Mouse (Mus musculus) kidney, adult 11 months (tissue): ENCODE data around the gene Dusp7.

ENCODE experiments used
- DNase-seq: peaks from one replicate; pipeline ENCODE4 v3.0.0; 2022

The Dusp7 gene

GRCm38 (mm10) chr9:106355217-106355974 lies 13.0 kb upstream of the Dusp7 start:
- no peak for DNase-seq

GRCm38 (mm10) chr9:106355975-106356286 lies 12.5 kb upstream of the Dusp7 start:
- DNase-seq = no peak

GRCm38 (mm10) chr9:106356323-106356844 lies 12.0 kb upstream of the Dusp7 start:
- no peak for DNase-seq

GRCm38 (mm10) chr9:106357167-106357566 lies 11.3 kb upstream of the Dusp7 start:
- no peak for DNase-seq

- DNase-seq = no peak
Observed at GRCm38 (mm10) chr9:106359297-106359696, 9.1 kb upstream of the Dusp7 start.

- DNase-seq = no peak
Observed at GRCm38 (mm10) chr9:106361140-106361539, 7.3 kb upstream of the Dusp7 start.

GRCm38 (mm10) chr9:106365333-106365732 lies 3.1 kb upstream of the Dusp7 start:
- no peak for DNase-seq

GRCm38 (mm10) chr9:106366188-106366587 lies 2.2 kb upstream of the Dusp7 start:
- DNase-seq = no peak

- DNase-seq = no peak
Observed at GRCm38 (mm10) chr9:106367001-106367400, 1.4 kb upstream of the Dusp7 start.

GRCm38 (mm10) chr9:106367592-106368111 lies 780 bp upstream of the Dusp7 start:
- peak; percentile 99 for DNase-seq

- no peak for DNase-seq
Observed at GRCm38 (mm10) chr9:106368831-106369501, 534 bp downstream of the Dusp7 start.

- DNase-seq = no peak
Observed at GRCm38 (mm10) chr9:106369801-106370485, 1.5 kb downstream of the Dusp7 start.

- DNase-seq = no peak
Observed at GRCm38 (mm10) chr9:106370620-106371383, 2.4 kb downstream of the Dusp7 start.

- DNase-seq = no peak
Observed at GRCm38 (mm10) chr9:106371384-106371671, 2.9 kb downstream of the Dusp7 start.

- DNase-seq = peak; percentile 93
Observed at GRCm38 (mm10) chr9:106371776-106372175, 3.3 kb downstream of the Dusp7 start.

- DNase-seq = no peak
Observed at GRCm38 (mm10) chr9:106372431-106373412, 4.3 kb downstream of the Dusp7 start.

- no peak for DNase-seq
Observed at GRCm38 (mm10) chr9:106373973-106374372, 5.5 kb downstream of the Dusp7 start.

GRCm38 (mm10) chr9:106377247-106377646 lies 8.8 kb downstream of the Dusp7 start:
- DNase-seq = no peak

GRCm38 (mm10) chr9:106378045-106378444 lies 9.6 kb downstream of the Dusp7 start:
- no peak for DNase-seq

- DNase-seq = no peak
Observed at GRCm38 (mm10) chr9:106378753-106379152, 10.3 kb downstream of the Dusp7 start.

GRCm38 (mm10) chr9:106386181-106386864 lies 17.9 kb downstream of the Dusp7 start:
- DNase-seq = no peak
